Mouse (Mus musculus) hindbrain, embryonic 14.5 days (tissue): ENCODE data around the gene Camkv. TPM values are rescaled to one million over a fixed set of nuclear protein-coding genes. Genes with fewer than 3 reads are reported as not detected.

Source experiments
- ATAC-seq: fragments of 200-750 bp; cut with Nextera tagmentation; 2 replicates; pipeline ENCODE4 v1.8.0; 2017; ENCODE audit warnings: moderate number of reproducible peaks, mild to moderate bottlenecking, moderate TSS enrichment, moderate library complexity; ENCODE audit not compliant: low FRiP score
- DNase-seq: peaks from one replicate; pipeline ENCODE4 v3.0.0-alpha.2; 2015; ENCODE audit warnings: low spot score
- H3K27ac ChIP-seq: fragments of 300-500 bp; sonication (generic); 2 replicates; pipeline ENCODE4 v1.5.1; 2014; ENCODE audit warnings: mild to moderate bottlenecking, moderate library complexity
- H3K27me3 ChIP-seq: fragments of 300-500 bp; sonication (generic); 2 replicates; pipeline ENCODE4 v1.6.1; 2014; ENCODE audit warnings: mild to moderate bottlenecking, low read length, mixed read lengths; ENCODE audit not compliant: control insufficient read depth, insufficient read depth
- H3K36me3 ChIP-seq: fragments of 300-500 bp; sonication (generic); replicated peaks from 2 replicates; pipeline ENCODE4 v1.6.1; 2014; ENCODE audit not compliant: control insufficient read depth, insufficient read depth
- H3K4me1 ChIP-seq: fragments of 300-500 bp; sonication (generic); replicated peaks from 2 replicates; pipeline ENCODE4 v1.6.1; 2014; ENCODE audit warnings: antibody characterized with exemption, low read length, mixed read lengths; ENCODE audit not compliant: control insufficient read depth, insufficient read depth
- H3K4me2 ChIP-seq: fragments of 300-500 bp; sonication (generic); replicated peaks from 2 replicates; pipeline ENCODE4 v1.6.1; 2014; ENCODE audit warnings: mild to moderate bottlenecking, moderate library complexity
- H3K4me3 ChIP-seq: fragments of 300-500 bp; sonication (generic); replicated peaks from 2 replicates; pipeline ENCODE4 v1.5.1; 2014; ENCODE audit warnings: mild to moderate bottlenecking, low read length
- H3K9ac ChIP-seq: fragments of 300-500 bp; sonication (generic); 2 replicates; pipeline ENCODE4 v1.6.1; 2014
- H3K9me3 ChIP-seq: fragments of 300-500 bp; sonication (generic); 2 replicates; pipeline ENCODE4 v1.6.1; 2016; ENCODE audit warnings: low read length; ENCODE audit not compliant: control insufficient read depth
- WGBS: fragments of 180-500 bp; shearing (Covaris S2); extraction: QIAGEN DNeasy Blood & Tissue Kit; methylation state at CpG from one replicate; pipeline ENCODE4 v1.1.7; 2014; 5-methylcytosine and 5-hydroxymethylcytosine counted together
- polyA plus RNA-seq: library from polyadenylated mRNA; unstranded; fragments of >200 nt; fragmentation: Nextera tagmentation; extraction: Ambion mirVana; gene quantifications from 2 replicates; pipeline ENCODE4 v1.2.1, GENCODE M21; 2014

The Camkv gene
- polyA plus RNA-seq: 16.7 and 20.0 TPM in 2 replicates

- peaks cover 15% of the 10 kb centered on the region for H3K4me1 ChIP-seq
- no peaks in the 10 kb centered on the region for H3K9me3 ChIP-seq
- H3K4me3 ChIP-seq: peak within 1 kb of the TSS; percentile 50
- peak within 1 kb of the TSS; percentile 63 for H3K9ac ChIP-seq
- no peaks in the 10 kb centered on the region for H3K36me3 ChIP-seq
- H3K27ac ChIP-seq: no peak within 1 kb of the TSS
- DNase-seq (no peak), ATAC-seq (no peak)
- 11% methylated on average over 3 of the region's 3 CpGs for WGBS
- peaks cover 8% of the 10 kb centered on the region for H3K27me3 ChIP-seq
- H3K4me2 ChIP-seq: peak within 1 kb of the TSS; percentile 91
Measured at GRCm38 (mm10) chr9:107935374-107935773, at the start of gene Camkv. Gene Camkv (plus strand): TSS chr9:107935674.

GRCm38 (mm10) chr9:107887804-107888266, 47.6 kb upstream of the Camkv start, which contains the start of gene Mon1a:
Gene Mon1a (plus strand): TSS chr9:107888151.
- peak within 1 kb of the TSS; percentile 67 for H3K4me2 ChIP-seq
- H3K9ac ChIP-seq: peak within 1 kb of the TSS; percentile 84
- H3K9me3 ChIP-seq: no peaks in the 10 kb centered on the region
- peak; percentile 97 for ATAC-seq
- DNase-seq: peak; percentile 79
- peak within 1 kb of the TSS; percentile 88 for H3K4me3 ChIP-seq
- H3K36me3 ChIP-seq: peaks cover 5% of the 10 kb centered on the region; the same call in 1 of the 2 replicates
- peak within 1 kb of the TSS; percentile 81 for H3K27ac ChIP-seq
- H3K27me3 ChIP-seq: peaks cover 6% of the 10 kb centered on the region
- peaks cover 17% of the 10 kb centered on the region for H3K4me1 ChIP-seq
- WGBS: under 1% methylated on average over 28 of the region's 28 CpGs

- Histone ChIP-seq H3K9me3 (no peaks in the 10 kb centered on the region), H3K4me3 (peak overlapping the region; percentile 88), H3K4me2 (peak overlapping the region; percentile 67), H3K27me3 (peaks cover 6% of the 10 kb centered on the region), H3K9ac (peak overlapping the region; percentile 84), H3K4me1 (peaks cover 17% of the 10 kb centered on the region), H3K27ac (peak overlapping the region; percentile 81), H3K36me3 (peaks cover 9% of the 10 kb centered on the region; the same call in 1 of the 2 replicates)
- ATAC-seq: peak; percentile 74
- peak; percentile 38 for DNase-seq
- WGBS: under 1% methylated on average over 18 of the region's 18 CpGs
Measured at GRCm38 (mm10) chr9:107888267-107888850, 47.1 kb upstream of the Camkv start.

- H3K27me3 ChIP-seq: peaks cover 6% of the 10 kb centered on the region
- DNase-seq (no peak), ATAC-seq (no peak)
- H3K4me1 ChIP-seq: peaks cover 17% of the 10 kb centered on the region
- no peak overlapping the region for H3K27ac ChIP-seq
- no peaks in the 10 kb centered on the region for H3K9me3 ChIP-seq
- H3K36me3 ChIP-seq: peaks cover 14% of the 10 kb centered on the region; the same call in 1 of the 2 replicates
- H3K4me3 ChIP-seq: no peak overlapping the region
- H3K4me2 ChIP-seq: no peak overlapping the region
- no peak overlapping the region for H3K9ac ChIP-seq
- WGBS: 95% methylated on average over 6 of the region's 6 CpGs
Measured at GRCm38 (mm10) chr9:107890260-107890659, 45.2 kb upstream of the Camkv start.

GRCm38 (mm10) chr9:107891023-107891422, 44.5 kb upstream of the Camkv start:
- 97% methylated on average over 1 of the region's 1 CpGs for WGBS
- no peaks in the 10 kb centered on the region for H3K9me3 ChIP-seq
- no peak overlapping the region for H3K4me2 ChIP-seq
- no peak overlapping the region for H3K4me3 ChIP-seq
- ATAC-seq: no peak
- peaks cover 6% of the 10 kb centered on the region for H3K27me3 ChIP-seq
- DNase-seq: no peak
- no peak overlapping the region for H3K27ac ChIP-seq
- peaks cover 17% of the 10 kb centered on the region for H3K4me1 ChIP-seq
- peaks cover 14% of the 10 kb centered on the region; the same call in 1 of the 2 replicates for H3K36me3 ChIP-seq
- no peak overlapping the region for H3K9ac ChIP-seq

GRCm38 (mm10) chr9:107898563-107898962, 36.9 kb upstream of the Camkv start:
- Histone ChIP-seq H3K27me3 (peaks cover 15% of the 10 kb centered on the region; the same call in 1 of the 2 replicates), H3K4me1 (no peaks in the 10 kb centered on the region; the same call in 1 of the 2 replicates), H3K27ac (no peak overlapping the region), H3K9me3 (no peaks in the 10 kb centered on the region), H3K4me3 (no peak overlapping the region), H3K36me3 (peaks cover 40% of the 10 kb centered on the region), H3K9ac (no peak overlapping the region), H3K4me2 (no peak overlapping the region)
- ATAC-seq: no peak
- DNase-seq: no peak
- 88% methylated on average over 10 of the region's 10 CpGs for WGBS

GRCm38 (mm10) chr9:107899855-107900254, 35.6 kb upstream of the Camkv start:
- H3K4me3 ChIP-seq: no peak overlapping the region
- H3K36me3 ChIP-seq: peaks cover 36% of the 10 kb centered on the region
- no peaks in the 10 kb centered on the region; the same call in 1 of the 2 replicates for H3K4me1 ChIP-seq
- 70% methylated on average over 12 of the region's 12 CpGs for WGBS
- ATAC-seq: no peak
- H3K27me3 ChIP-seq: peaks cover 15% of the 10 kb centered on the region; the same call in 1 of the 2 replicates
- no peak for DNase-seq
- H3K27ac ChIP-seq: no peak overlapping the region
- H3K4me2 ChIP-seq: no peak overlapping the region
- no peak overlapping the region for H3K9ac ChIP-seq
- H3K9me3 ChIP-seq: no peaks in the 10 kb centered on the region

- DNase-seq: peak; percentile 86
- Histone ChIP-seq H3K4me2 (peak overlapping the region; percentile 55), H3K9me3 (no peaks in the 10 kb centered on the region), H3K4me1 (no peaks in the 10 kb centered on the region; the same call in 1 of the 2 replicates), H3K9ac (peak overlapping the region; percentile 44), H3K36me3 (peaks cover 36% of the 10 kb centered on the region), H3K27me3 (peaks cover 15% of the 10 kb centered on the region; the same call in 1 of the 2 replicates), H3K27ac (no peak overlapping the region), H3K4me3 (peak overlapping the region; percentile 25)
- 4% methylated on average over 44 of the region's 44 CpGs for WGBS
- ATAC-seq: peak; percentile 61; the same call in 1 of the 2 replicates
Measured at GRCm38 (mm10) chr9:107900840-107901626, 34.4 kb upstream of the Camkv start.

GRCm38 (mm10) chr9:107901627-107901914, 33.9 kb upstream of the Camkv start:
- no peak overlapping the region for H3K27ac ChIP-seq
- H3K27me3 ChIP-seq: peaks cover 15% of the 10 kb centered on the region; the same call in 1 of the 2 replicates
- no peaks in the 10 kb centered on the region; the same call in 1 of the 2 replicates for H3K4me1 ChIP-seq
- H3K9ac ChIP-seq: no peak overlapping the region
- no peak for ATAC-seq
- H3K4me3 ChIP-seq: no peak overlapping the region; the same call in 1 of the 2 replicates
- no peak for DNase-seq
- H3K4me2 ChIP-seq: peak overlapping the region; percentile 55
- H3K9me3 ChIP-seq: no peaks in the 10 kb centered on the region
- peaks cover 36% of the 10 kb centered on the region for H3K36me3 ChIP-seq
- WGBS: 12% methylated on average over 17 of the region's 17 CpGs
